Mouse (Mus musculus) spleen, postnatal 0 days (tissue): ENCODE results near the gene Actg2. TPM values are rescaled to one million over a fixed set of nuclear protein-coding genes. Genes with fewer than 3 reads are reported as not detected.

Experiments used
- polyA plus RNA-seq: library from polyadenylated mRNA; unstranded; fragments of >200 nt; fragmentation: Nextera tagmentation; extraction: Ambion mirVana; gene quantifications from 2 replicates; pipeline ENCODE4 v1.2.1, GENCODE M21; 2015

The Actg2 gene
- 13.0 and 19.5 TPM in 2 replicates for polyA plus RNA-seq

GRCm38 (mm10) chr6:83536028-83536794 lies at the start of gene Actg2:
TSS of gene Actg2 (minus strand) at chr6:83536265.

GRCm38 (mm10) chr6:83572671-83573070 lies 36.6 kb upstream of the Actg2 start, which contains the start of gene Stambp:
TSS of gene Stambp (minus strand) at chr6:83572729.

DNA sequence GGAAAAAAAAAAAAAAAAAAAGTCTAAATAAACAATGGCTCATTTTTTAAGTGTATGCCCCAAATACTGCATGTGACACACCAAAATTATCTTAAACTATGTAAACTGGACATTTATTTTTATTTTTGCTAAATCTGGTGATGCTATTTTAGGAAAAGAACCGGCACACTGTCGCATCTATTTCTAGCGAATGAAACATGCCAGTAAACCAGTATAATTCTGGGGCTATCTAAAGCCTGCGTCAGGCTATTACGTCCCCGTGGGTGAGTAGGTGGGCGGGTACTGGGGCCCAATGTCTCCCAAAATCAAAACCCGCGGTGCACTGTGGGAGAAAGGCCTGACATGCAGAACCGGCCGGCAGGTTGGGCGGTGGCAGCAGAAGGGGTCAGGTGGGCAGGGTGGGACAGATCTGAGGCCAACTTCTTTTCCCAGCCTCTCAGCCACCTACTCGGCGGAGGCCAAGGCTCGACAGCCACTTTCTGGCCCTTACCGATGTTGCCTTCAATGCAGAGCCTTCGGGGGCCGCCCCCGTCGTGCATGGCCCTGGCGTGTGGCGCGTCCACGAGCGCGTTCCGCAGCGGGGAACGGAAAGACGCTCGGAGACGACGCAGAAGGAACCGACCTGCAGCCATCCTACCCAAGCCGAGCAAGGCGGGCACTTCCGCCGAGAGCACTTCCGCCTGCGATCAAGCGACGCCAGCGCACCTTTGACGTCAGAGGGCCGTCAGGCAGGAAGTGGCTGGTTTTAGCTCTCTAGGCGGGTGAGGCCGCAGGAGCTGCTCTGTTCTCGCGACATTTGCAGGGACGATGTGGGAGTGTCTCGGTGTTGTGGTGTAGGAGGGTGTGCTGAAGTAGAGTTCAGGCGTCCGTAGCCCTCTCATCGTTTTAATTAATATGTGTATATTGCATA lies 29.6 kb downstream of the Actg2 start, which contains the start of gene Dguok:
TSS of gene Dguok (minus strand) at position 712 of the 910 bp plus-strand sequence.

Other genes with a start within 250 kb of the Actg2 start
- gene Mthfd2, start 210.4 kb downstream of the Actg2 start, polyA plus RNA-seq, result 31.5 and 41.3 TPM in 2 replicates
- gene Mob1a, start 210.2 kb downstream of the Actg2 start, polyA plus RNA-seq, result 38.3 and 41.6 TPM in 2 replicates
- gene Bola3, start 187.1 kb downstream of the Actg2 start, polyA plus RNA-seq, result 298 and 364 TPM in 2 replicates
- gene Tet3, start 77.2 kb downstream of the Actg2 start, polyA plus RNA-seq, result 16.4 and 21.0 TPM in 2 replicates
- gene Dguok, start 29.3 kb downstream of the Actg2 start, polyA plus RNA-seq, result 38.2 and 46.1 TPM in 2 replicates
- gene Stambp, start 36.5 kb upstream of the Actg2 start, polyA plus RNA-seq, result 12.8 and 14.4 TPM in 2 replicates
- 0.07 and 0.08 TPM in 2 replicates for gene Clec4f, start 119.9 kb upstream of the Actg2 start, polyA plus RNA-seq
- not detected in 2 replicates for gene Cd207, start 141.6 kb upstream of the Actg2 start, polyA plus RNA-seq
- not detected in 2 replicates for gene Vax2, start 175.0 kb upstream of the Actg2 start, polyA plus RNA-seq
- gene Atp6v1b1, start 206.7 kb upstream of the Actg2 start, polyA plus RNA-seq, result not detected in 2 replicates
- gene Ankrd53, start 226.4 kb upstream of the Actg2 start, polyA plus RNA-seq, result not detected in 2 replicates
- gene Tex261, start 239.5 kb upstream of the Actg2 start, polyA plus RNA-seq, result 63.7 and 66.6 TPM in 2 replicates